Mouse (Mus musculus) CD4-positive helper T cell, adult 2 months (primary cell): ENCODE measurements around the gene Hrct1.

Source experiments
- DNase-seq: peaks from one replicate; pipeline ENCODE4 v3.0.0-alpha.2; 2012; ENCODE audit warnings: low read depth, missing footprints, low spot score

Hrct1 gene

DNA sequence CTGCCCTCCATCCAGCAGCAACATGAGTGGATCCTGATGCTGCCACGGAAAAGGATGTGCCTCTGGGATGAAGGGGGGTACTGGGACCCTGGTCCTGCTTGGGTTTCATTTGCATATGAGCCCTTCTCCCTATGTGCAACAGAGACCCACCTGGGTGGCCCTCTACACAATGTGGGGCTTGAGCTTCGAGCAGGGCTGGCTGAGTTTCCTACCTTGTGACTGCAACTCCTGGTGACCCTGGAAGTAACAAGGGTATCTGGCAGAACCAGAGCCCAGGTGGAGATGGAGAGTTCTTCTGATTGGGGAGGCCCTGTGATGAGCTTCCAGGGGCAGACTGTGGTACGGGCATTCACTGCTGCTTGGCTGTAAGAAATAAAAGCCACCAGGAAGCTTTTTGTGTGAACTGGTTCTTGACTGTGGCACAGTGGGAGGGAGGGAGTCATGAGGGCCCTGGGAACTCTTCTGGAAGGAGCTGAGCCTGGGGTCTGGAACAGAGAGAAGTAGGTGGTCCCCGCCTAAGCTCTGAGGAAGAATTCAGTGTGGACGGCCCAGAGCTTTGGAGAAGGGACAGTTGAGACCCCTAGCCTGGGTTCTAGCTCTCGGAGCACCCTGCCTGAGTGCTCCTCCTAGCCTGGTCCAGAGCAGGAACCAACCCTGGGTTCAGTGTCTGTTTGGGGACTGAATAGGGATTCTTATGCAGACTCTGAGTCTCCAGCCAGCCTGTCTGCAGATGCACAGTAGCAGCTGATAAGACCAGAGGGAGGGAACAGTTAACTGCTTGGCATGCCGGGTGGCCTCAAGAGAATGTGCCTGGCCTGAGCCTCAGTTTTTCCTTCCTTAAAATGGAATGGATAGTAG lies 959 bp downstream of the Hrct1 start:
- DNase-seq = no peak

- DNase-seq = no peak
Observed at GRCm38 (mm10) chr4:43728576-43728954, 1.6 kb downstream of the Hrct1 start.

DNA sequence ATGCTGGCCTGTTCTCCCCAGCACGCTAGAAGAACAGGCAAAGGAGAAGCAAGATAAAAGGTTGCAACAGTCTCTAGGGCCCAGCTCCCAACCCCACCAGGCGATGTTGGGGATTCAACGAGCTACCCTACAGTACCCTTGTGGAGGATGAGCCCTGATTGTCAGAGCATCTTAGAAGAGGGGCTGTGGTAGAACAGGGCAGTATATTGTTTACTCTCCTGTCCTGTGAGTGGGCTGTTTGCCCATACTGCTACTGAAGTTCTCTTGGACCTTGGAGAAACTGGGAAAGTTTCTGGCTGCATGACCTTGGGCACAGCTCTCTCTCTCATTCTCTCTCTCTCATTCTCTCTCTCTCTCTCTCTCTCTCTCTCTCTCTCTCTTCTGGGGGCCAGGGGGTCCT lies 2.1 kb downstream of the Hrct1 start:
- DNase-seq = no peak

- no peak for DNase-seq
Observed at GRCm38 (mm10) chr4:43729794-43730550, 3.0 kb downstream of the Hrct1 start, which contains the start of gene Spaar. Spaar (plus strand) TSS chr4:43730034.

DNA sequence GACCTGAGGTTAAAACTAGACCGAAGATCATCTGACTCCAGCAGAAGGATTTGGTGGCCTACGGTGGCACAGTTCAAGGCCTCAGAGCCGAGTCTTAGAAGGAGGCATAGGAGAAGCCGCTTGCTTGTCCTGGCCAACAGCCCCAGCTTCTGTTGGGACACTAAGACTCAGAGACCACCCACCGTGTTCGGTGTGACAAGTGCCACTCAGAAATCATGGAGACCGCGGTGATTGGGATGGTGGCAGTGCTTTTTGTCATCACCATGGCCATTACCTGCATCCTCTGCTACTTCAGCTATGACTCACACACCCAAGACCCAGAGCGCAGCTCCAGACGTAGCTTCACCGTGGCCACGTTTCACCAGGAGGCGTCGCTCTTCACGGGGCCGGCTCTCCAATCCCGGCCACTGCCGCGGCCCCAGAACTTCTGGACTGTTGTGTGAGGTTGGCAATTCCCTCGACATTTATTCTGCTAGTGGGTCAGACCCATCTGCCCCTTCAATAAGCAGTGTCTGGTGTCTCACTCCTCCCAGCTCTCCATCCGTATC lies 3.8 kb downstream of the Hrct1 start:
- DNase-seq = no peak

GRCm38 (mm10) chr4:43732171-43732570 lies 5.2 kb downstream of the Hrct1 start:
- no peak for DNase-seq

DNA sequence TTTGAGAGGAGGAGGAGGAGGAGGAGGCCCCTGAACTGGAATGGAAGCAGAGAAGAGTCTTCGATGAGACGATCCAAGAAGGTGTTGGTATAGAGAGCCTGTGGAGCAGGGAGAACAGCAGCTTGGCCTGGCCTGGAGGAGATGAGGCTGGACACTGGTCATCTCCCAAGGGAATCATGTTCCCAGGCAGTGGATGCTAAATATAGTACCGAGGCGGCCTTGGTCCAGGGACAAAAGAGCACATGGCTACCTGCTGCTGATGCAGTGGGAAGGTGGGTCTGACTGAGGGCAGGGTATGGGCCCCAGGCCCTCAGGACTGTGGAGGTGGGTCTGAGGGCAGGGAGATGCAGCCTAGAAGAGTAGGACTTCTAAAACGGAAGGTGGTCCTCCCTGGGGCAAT lies 6.2 kb downstream of the Hrct1 start:
- no peak for DNase-seq

DNA sequence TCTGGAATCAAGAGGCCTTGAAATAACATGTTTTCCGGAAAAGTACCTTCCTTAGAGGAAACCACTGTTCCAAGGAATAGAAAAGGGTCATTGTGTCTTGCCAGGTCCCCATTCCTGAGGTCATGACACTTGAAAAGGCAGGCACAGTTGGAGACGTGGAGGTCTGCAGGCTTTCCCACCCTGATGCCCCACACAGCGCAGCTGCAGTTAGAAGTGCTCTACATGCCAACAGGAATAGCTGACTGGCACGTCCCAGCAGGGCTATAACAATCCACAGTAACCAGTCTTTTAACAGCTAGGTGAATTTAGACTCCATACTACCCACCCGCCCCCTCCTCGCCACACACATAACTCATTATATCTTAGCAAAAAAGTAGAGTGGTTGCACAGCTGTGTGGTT lies 10.2 kb downstream of the Hrct1 start:
- DNase-seq = no peak

DNA sequence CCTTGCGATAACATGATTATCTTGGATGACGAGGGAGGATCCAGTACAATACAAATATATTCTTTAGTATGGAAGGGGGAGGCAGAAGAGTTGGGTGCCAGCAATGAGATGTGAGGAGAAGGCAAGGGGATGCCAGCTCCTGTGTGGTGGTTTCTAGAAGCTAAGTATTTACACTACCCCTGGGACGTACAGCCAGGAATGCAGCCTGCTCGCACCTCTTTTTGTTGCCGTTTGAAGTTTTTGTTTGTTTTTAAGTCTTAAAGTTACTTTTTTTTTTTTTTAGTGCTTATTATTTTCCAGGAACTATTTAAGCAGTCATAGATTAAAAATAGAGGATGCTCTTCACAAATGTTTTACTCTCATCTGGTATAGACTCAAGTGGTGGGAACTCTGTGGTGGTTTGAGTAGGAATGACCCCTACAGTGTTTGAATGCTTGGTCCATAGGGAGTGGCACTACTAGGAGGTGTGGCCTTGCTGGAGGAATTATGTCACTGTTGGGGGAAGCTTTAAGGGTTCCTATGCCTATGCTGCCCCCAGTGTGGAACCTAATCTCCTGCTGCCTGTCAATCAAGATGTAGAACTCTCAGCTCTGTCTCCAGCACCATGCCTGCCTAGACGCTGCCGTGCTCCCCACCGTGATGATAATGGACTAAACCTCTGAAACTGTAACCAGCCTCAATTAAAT lies 12.1 kb downstream of the Hrct1 start:
- no peak for DNase-seq

DNA sequence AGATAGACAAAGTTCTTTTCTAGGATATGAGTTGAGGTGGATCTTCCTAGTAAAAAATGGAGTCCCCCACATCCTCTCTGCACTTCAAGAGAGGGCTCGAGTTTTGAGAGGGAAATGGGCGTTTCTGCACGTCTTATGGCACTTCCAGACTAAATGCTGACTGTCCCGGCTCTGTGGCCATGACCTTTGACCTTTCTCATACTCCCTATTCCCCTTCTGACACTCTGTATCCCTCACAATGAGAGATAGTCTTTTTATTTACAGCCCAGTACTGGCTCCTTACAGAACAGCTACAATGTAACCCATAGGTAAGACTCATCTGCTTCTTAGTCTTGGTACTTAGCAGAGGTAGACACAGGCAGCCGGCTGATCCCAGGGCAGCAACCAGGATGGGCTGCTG lies 14.5 kb downstream of the Hrct1 start:
- no peak for DNase-seq

DNA sequence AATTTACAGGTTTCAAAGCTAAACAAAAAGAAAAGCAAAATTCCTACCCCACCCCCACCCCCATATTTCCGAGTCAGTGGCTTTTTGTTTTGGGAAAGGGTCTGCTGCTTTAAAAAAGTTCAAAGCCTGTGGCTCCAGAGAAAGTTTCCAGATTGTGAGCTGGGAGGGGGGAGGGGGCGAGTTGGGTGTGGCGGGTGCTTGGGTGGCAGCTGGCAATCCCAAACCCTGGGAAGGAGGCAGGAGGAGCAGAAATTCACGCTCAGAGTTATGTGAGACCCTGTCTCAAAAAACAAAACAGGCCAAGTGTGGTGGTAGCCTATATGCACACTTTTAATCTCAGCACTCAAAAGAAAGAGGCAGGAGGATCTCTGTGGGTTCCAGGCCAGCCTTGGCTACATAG lies 15.6 kb downstream of the Hrct1 start:
- DNase-seq = no peak

GRCm38 (mm10) chr4:43743099-43743498 lies 16.1 kb downstream of the Hrct1 start:
- DNase-seq = no peak

GRCm38 (mm10) chr4:43745187-43745586 lies 18.2 kb downstream of the Hrct1 start:
- peak; percentile 22 for DNase-seq

DNA sequence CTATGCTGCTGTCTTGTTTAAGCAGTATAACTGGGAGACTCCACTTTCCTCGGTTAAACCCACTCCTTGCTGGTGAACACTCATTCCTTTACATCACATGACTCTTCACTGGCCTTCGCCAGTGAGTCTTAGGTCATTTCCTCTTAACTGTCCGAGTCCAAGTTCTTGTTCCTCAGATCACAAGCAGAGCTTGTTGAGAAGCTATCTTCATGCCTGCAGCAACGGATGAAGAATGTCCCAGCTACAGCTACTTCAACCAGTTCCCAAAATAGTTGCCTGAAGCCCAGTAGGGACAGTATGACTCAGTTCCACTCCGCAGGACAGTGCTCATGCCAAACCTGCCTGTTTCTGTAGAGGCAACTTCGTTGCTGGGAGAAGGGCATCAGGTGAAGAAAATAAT lies 30.2 kb downstream of the Hrct1 start:
- DNase-seq = no peak

DNA sequence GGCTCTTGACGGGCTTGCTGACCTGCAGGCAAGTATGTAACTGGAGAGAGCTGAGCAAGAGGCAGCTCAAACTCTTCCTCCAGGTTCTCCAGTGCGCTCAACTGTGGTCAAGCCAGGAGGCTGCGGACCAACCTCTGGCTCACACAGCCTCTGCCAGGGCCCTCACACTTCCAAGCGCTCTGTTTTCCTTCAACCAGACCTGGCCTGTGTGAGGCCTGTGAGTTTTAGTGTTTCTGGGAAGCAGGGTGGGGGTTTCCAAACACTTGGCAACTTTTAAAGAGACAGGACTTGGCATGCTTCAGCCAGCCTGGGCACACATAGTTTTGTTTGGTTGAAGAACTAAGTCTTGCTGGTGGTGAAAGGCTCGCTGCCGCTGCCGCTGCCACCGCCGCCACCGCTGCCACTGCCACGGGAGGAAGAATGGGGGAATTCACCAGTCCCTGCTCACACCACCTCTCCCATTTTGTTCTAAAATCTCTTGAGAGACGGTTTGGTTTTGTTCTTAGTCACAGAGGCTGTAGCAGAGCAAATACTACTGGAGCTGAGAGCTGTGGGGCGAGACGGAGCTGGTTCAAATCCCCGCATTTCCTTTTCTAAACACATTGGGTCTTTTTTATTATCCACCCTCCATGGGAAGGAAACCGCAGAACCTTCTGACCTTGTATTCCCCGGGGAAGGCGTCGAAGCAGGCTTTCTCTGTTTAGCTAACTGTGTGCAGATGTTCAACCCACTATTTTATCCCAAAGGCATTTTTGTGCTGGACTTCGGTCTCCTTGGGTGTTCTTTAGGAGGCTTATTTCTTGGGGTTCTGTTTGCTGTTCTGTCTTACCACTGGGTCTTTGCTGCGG lies 32.8 kb downstream of the Hrct1 start:
- no peak for DNase-seq

DNA sequence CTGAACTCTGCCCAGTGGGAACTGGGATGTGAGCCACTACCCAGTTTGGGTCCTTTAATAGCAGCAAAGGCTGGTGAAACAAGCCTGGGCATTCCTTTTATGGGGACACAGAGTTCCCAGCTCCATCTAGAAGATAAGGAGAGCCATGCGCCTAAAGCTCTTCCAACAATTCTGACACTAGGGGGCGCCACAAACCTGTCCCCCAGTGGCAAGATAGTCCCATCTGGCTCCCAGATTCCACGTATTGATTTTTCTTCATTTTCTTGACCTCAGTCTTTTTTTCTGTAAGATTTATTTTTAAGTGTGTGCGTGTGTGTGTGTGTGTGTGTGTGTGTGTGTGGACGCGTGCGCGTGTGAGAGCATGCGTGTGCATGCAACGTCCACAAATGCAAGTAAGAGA lies 33.5 kb downstream of the Hrct1 start:
- no peak for DNase-seq

DNA sequence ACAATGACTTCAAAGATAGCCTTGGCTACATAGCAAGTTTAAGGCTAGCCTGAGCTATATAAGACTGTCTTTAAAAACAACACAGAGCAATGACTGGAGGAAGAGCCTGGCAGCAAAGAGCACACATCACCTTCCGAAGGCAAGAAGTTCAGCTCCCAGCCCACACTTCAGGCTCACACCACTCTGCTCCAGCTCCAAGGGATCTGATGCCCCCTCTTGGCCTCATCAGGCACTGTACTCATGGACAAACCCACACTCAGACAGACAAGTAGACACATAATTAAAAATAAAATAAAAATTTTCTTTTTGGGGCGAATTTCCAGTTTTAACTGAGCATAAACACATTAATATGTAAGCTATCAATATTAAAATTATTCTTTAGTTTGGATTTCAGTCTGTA lies 34.3 kb downstream of the Hrct1 start:
- DNase-seq = no peak

DNA sequence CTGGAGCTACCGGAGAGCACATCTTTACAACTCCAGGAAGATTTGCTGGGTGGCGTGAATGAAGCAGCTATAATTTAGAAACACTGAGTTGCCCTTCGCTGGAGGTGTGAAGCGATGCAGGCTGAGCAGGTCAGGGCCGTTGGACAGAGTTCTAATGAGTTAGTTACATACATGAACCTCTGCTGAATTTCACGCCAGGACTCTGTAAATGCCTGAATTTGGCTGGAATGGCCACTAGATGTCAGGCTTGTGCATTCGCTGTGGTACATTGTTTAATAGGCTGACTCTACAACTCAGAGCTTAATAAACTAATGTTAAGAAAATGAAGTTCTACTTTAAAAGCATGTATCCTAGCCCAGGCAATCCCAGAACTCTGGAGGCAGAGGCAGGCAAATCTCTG lies 36.4 kb downstream of the Hrct1 start:
- peak; percentile 43 for DNase-seq

DNA sequence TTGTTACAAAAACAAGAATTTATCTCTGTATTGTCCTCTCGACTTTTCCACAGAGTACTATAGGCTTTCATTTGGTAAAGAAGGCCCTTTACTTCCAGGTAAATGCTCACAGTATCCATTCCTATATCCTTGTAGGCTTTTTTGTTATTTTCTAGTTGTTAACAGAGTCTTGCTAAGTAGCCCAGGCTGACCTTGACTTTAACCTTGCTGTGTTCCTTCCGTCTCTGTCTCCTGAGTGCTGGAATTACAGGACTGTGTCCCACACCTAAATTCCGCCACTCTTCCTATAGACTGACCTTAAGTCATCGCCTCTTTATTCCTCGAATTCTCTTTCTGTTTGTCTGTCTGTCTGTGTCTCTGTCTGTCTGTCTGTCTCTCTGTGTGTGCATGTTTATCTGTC lies 41.4 kb downstream of the Hrct1 start:
- no peak for DNase-seq

- DNase-seq = no peak
Observed at GRCm38 (mm10) chr4:43769374-43769773, 42.4 kb downstream of the Hrct1 start.

GRCm38 (mm10) chr4:43770909-43771308 lies 43.9 kb downstream of the Hrct1 start, which contains the start of gene Olfr159:
Olfr159 (minus strand) TSS chr4:43771009.
- DNase-seq = no peak
